Mouse (Mus musculus): ENCODE data around the gene Spsb4. TPM values are rescaled to one million over a fixed set of nuclear protein-coding genes. Genes with fewer than 3 reads are reported as not detected.
"Not testable (repeated sequence)": the region's sequence is repeated elsewhere in the genome, so short reads cannot be mapped to it uniquely, and the experiment has no call there.

The Spsb4 gene
- total RNA-seq, 2 experiments from 2014 or later = 8.7 to 11.6 TPM

GRCm38 (mm10) chr9:96960241-96960640 lies 58.4 kb downstream of the Spsb4 start:
- intact Hi-C loops (cut with DNase I) = loop anchor here (2.0 to 5.0 kb wide), 3 partner anchors 43 to 109 kb away; partner anchors contain the start of gene Spsb4
- no peak for DNase-seq (ENCODE audit: extremely low spot score in 1 of 2, low spot score in 2 of 2)

DNA sequence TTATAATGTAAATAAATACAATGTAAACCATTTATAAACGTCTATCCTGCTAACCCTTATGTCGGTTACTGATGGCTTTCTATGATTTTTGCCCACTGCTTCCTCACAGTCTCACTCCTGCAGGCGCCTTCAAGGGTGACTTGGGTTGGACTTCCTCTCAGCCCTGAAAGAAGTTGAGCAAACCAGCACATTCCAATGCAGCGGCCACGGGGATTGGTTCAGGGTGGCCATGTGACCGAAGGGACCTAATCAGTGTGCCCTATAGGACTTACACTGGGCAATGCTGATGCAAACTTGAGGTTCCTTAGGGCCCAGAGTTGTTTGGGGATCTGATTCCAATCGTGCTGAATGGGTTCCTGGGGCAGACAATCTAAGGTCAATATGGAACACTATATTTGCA lies 59.2 kb downstream of the Spsb4 start:
- no peak for DNase-seq (ENCODE audit: extremely low spot score in 1 of 2, low spot score in 2 of 2)
- intact Hi-C loops (cut with DNase I) = no loop called here

- intact Hi-C loops (cut with DNase I) = no loop called here
- DNase-seq (ENCODE audit: extremely low spot score in 1 of 2, low spot score in 2 of 2) = no peak
These were observed 60.5 kb downstream of the Spsb4 start for GRCm38 (mm10) chr9:96958009-96958615.

GRCm38 (mm10) chr9:96957298-96957865 lies 61.3 kb downstream of the Spsb4 start:
- intact Hi-C loops (cut with DNase I) = no loop called here
- no peak for DNase-seq (ENCODE audit: extremely low spot score in 1 of 2, low spot score in 2 of 2)

DNA sequence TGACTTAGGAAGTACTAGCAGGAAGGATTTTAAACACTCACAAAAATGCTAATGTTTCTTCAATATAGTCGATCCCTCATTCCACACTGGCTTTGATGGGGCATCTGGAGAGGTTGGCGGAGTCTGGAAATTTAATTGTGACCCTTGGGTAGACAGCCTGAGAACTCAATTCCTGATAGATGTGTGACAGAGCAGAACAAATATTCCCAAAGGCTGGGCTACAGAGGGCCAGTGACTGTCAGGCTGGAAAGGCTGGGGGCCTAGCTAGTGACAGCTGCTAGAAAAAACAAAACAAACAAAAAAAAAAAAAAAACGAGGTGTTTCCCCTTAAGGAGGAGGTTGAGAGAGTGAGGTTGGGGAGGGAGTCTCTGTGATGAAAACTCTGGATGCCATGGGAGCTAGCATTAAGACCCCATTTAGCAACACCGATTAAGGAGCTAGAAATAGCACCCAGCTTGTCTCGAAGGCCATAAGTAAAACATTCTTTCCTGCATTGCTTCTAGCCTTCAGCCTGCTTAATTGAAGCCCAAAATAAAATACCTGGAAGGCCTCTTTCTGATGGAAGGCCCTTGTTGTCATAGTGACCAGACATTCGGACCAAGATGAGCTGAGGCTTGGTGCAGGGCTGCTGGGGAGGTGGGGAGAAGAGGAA lies 61.9 kb downstream of the Spsb4 start:
- intact Hi-C loops (cut with DNase I) = no loop called here
- DNase-seq (ENCODE audit: extremely low spot score in 1 of 2, low spot score in 2 of 2) = no peak

GRCm38 (mm10) chr9:96954063-96954809 lies 64.4 kb downstream of the Spsb4 start:
- intact Hi-C loops (cut with DNase I) = no loop called here
- DNase-seq (ENCODE audit: extremely low spot score in 1 of 2, low spot score in 2 of 2) = no peak

GRCm38 (mm10) chr9:96953443-96953842 lies 65.2 kb downstream of the Spsb4 start:
- intact Hi-C loops (cut with DNase I) = no loop called here
- no peak for DNase-seq (ENCODE audit: extremely low spot score in 1 of 2, low spot score in 2 of 2)

DNA sequence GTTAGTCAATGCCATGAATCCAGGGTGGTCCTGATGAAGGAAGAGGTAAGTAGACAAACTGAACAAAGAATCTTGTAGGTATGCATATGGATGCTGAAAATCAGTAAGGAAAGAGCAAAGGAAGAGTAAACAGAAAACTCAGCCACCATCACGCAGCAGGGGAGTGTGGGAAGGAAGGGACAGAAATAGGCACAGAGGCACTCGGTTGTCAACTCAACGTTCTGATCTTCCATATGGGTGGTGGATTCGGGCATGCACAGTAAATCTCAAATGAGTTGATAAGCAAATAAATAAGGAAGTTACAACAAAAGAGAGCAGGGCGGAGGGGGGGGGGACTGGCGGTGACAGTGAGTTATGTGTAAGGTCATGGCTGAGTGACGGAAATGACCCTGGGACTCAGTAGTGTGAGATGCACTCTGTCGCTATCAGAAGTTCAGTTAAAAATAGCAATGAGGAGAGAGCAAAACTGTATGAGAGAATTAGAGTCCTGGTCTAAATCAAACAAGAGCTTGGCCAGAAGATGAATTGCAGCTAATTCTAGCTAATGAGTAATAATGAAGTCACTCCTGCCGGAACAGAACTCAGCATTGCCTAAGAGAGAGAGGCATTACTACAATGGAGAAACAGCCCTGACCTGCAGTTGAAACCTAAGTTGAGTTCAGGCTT lies 66.2 kb downstream of the Spsb4 start:
- intact Hi-C loops (cut with DNase I) = no loop called here
- no peak for DNase-seq (ENCODE audit: extremely low spot score in 1 of 2, low spot score in 2 of 2)

DNA sequence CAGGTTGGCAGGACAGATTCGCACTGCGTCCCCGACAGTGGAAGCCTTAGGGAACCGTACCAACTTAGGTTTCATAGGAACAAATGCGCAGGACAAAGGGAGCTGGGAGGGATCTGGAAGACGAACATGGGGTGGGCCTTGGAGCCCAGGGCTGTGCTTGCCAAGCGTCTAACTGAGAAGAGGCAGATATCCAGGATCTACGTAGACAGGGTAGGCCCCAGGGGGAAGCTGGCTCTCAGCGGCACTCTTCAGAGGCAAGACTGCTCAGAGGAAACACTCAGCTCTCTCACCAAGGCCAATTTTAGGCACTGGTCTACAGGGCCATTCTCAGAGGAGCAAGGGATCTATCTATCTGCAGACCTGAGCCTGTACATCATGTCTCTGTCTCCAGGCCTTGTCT lies 69.1 kb downstream of the Spsb4 start:
- intact Hi-C loops (cut with DNase I) = no loop called here

DNA sequence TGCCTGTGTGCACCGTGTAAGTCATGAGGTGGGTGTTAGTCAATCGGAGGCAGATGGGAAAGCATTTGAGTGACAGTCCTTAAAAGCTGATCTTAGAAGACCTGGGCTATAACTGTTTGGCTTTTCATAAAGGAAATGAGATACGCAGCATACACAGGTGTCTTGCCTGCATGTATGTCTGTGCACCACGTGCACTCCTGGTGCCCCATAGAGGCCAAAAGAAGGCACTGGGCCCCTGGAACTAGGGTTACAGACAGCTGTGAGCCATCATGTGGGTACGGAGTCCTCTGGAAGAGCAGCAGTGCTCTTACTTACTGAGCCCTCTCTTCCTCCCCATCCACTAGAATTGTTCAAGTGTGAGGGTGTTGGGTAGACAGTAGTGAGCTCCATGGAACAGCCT lies 70.1 kb downstream of the Spsb4 start:
- no peak for DNase-seq (ENCODE audit: extremely low spot score in 1 of 2, low spot score in 2 of 2)
- intact Hi-C loops (cut with DNase I) = no loop called here

More for the DNA sequence above, 69.1 kb downstream of the Spsb4 start:
- DNase-seq (ENCODE audit: extremely low spot score in 1 of 2, low spot score in 2 of 2) = no peak

- intact Hi-C loops (cut with DNase I) = no loop called here
- DNase-seq (ENCODE audit: extremely low spot score in 1 of 2, low spot score in 2 of 2) = no peak
These were observed 71.5 kb downstream of the Spsb4 start for GRCm38 (mm10) chr9:96947171-96947570.

GRCm38 (mm10) chr9:96944517-96944916 lies 74.1 kb downstream of the Spsb4 start:
- intact Hi-C loops (cut with DNase I) = no loop called here
- DNase-seq (ENCODE audit: extremely low spot score in 1 of 2, low spot score in 2 of 2) = no peak

GRCm38 (mm10) chr9:96942975-96943374 lies 75.7 kb downstream of the Spsb4 start:
- no peak for DNase-seq (ENCODE audit: extremely low spot score in 1 of 2, low spot score in 2 of 2)
- intact Hi-C loops (cut with DNase I) = no loop called here

DNA sequence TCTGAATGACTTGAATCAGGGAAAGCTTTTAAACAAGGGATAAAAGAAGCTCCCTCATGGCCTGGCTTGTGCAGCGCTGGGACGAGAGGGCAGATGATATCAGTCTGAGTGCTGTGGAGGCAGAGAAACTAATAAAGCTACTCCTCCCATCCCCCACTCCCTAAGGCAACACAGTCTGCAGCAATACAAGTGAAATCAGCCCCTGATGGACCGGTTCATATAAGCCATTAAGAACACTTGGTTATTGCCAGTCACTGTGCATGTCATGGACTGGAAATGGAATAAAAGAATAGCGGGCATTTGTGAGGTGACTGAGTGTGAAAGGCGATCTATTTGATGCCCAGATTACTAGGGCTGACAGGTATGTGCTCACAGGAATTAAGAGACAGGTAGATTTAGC lies 79.8 kb downstream of the Spsb4 start:
- no peak for DNase-seq (ENCODE audit: extremely low spot score in 1 of 2, low spot score in 2 of 2)
- intact Hi-C loops (cut with DNase I) = no loop called here

DNA sequence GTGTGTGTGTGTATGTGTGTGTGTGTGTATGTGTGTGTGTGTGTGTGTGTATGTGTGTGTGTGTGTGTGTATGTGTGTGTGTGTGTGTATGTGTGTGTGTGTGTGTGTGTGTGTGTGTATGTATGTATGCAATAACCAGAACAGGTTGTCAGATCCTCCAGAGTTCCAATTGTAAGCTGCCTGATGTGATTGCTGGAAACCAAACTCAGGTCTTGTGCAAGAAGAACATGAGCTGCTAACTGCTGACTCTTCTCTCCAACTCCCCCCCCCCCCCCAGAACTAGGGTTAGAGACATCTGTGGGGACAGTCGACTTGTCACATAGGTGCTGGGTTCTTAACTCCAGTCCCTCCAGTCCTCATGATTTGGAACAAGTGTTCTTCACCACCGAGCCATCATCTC lies 82.2 kb downstream of the Spsb4 start:
- DNase-seq (ENCODE audit: extremely low spot score in 1 of 2, low spot score in 2 of 2); intact Hi-C loops (cut with DNase I): not testable (repeated sequence)

DNA sequence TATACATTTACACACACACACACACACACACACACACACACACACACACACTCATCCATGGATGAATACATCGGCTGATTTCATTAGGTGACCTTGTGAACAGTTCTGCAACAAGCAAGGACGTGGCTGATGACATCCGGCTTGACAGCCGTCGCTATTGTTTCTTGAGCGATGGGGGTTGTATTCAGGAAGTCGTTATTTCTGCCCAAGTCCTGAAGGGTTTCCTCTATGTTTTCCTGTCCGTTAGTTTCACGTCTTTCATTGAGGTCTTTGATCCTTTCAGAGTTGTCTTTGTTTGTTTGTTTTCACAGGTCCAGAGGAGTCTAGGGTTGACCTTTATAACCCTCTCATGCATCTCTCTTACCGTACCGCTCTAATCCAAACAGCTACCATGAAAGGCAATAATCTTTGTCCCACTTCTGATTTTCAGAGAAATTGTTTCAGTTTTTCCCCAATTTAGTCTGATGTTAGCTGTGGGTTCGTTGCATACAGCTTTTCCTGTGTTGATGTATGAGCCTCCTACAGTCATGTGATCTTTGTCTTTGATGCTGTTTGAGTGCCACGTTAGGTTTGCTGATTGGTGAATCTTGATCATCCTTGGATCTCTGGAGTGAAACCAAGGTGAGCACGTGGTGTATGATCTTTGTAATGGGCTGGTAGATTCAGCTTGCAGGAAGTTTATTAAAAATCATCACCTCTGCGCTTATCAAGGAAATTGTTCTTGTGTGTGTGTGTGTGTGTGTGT lies 82.9 kb downstream of the Spsb4 start:
- intact Hi-C loops (cut with DNase I) = no loop called here
- DNase-seq (ENCODE audit: extremely low spot score in 1 of 2, low spot score in 2 of 2) = no peak

- intact Hi-C loops (cut with DNase I) = no loop called here
- no peak for DNase-seq (ENCODE audit: extremely low spot score in 1 of 2, low spot score in 2 of 2)
These were observed 83.8 kb downstream of the Spsb4 start for GRCm38 (mm10) chr9:96934816-96935215.

GRCm38 (mm10) chr9:96932751-96933150 lies 85.9 kb downstream of the Spsb4 start:
- intact Hi-C loops (cut with DNase I) = no loop called here
- peak in 1 of 2 experiments; percentile 34 for DNase-seq (ENCODE audit: extremely low spot score in 1 of 2, low spot score in 2 of 2)
